Mouse (Mus musculus): ENCODE data around the gene Uhrf1.

- TF ChIP-seq CTCF (IDR thresholded peaks at IDR 0.05; ENCODE audit: extremely low read depth, insufficient read length, insufficient replicate concordance, low read depth, low read length) = no peak
- no peak for TF ChIP-seq POLR2A (IDR thresholded peaks at IDR 0.05; ENCODE audit: low read depth, low read length)
These were observed 29.6 kb upstream of the Uhrf1 start for GRCm38 (mm10) chr17:56273482-56273881.

All from small intestine, adult 2 months (tissue).